Mouse (Mus musculus) lung, postnatal 0 days (tissue): ENCODE results near the gene Sh2d6. TPM values are rescaled to one million over a fixed set of nuclear protein-coding genes. Genes with fewer than 3 reads are reported as not detected.
A peak's percentile ranks its signal among the peaks of the same experiment; 100 is the strongest.
"Not testable (repeated sequence)": the region's sequence is repeated elsewhere in the genome, so short reads cannot be mapped to it uniquely, and the experiment has no call there.

ENCODE experiments used
- ATAC-seq: fragments of 200-750 bp; cut with Nextera tagmentation; 2 replicates; pipeline ENCODE4 v1.8.0; 2017; ENCODE audit warnings: moderate library complexity
- DNase-seq: peaks from one replicate; pipeline ENCODE4 v3.0.0-alpha.2; 2016; ENCODE audit warnings: low spot score
- H3K27ac ChIP-seq: fragments of 300-500 bp; sonication (generic); 2 replicates; pipeline ENCODE4 v1.5.1; 2014; ENCODE audit warnings: antibody characterized with exemption, mild to moderate bottlenecking, low read length, mixed read lengths
- H3K27me3 ChIP-seq: fragments of 300-500 bp; sonication (generic); replicated peaks from 2 replicates; pipeline ENCODE4 v1.6.1; 2014; ENCODE audit warnings: low read length, mixed read lengths; ENCODE audit not compliant: insufficient read depth
- H3K36me3 ChIP-seq: fragments of 300-500 bp; sonication (generic); 2 replicates; pipeline ENCODE4 v1.6.1; 2014; ENCODE audit warnings: low read length, mixed read lengths; ENCODE audit not compliant: insufficient read depth
- H3K4me1 ChIP-seq: fragments of 300-500 bp; sonication (generic); 2 replicates; pipeline ENCODE4 v1.6.1; 2014; ENCODE audit warnings: antibody characterized with exemption, low read depth, low read length, mixed read lengths; ENCODE audit not compliant: insufficient read depth
- H3K4me2 ChIP-seq: fragments of 300-500 bp; sonication (generic); replicated peaks from 2 replicates; pipeline ENCODE4 v1.6.1; 2014; ENCODE audit warnings: low read depth, mild to moderate bottlenecking, low read length, moderate library complexity, mixed read lengths
- H3K4me3 ChIP-seq: fragments of 300-500 bp; sonication (generic); 2 replicates; pipeline ENCODE4 v1.5.1; 2014; ENCODE audit warnings: low read depth, low read length
- H3K9ac ChIP-seq: fragments of 300-500 bp; sonication (generic); replicated peaks from 2 replicates; pipeline ENCODE4 v1.6.1; 2014; ENCODE audit warnings: low read depth, mild to moderate bottlenecking
- H3K9me3 ChIP-seq: fragments of 300-500 bp; sonication (generic); 2 replicates; pipeline ENCODE4 v1.6.1; 2016; ENCODE audit warnings: low read length, mixed read lengths
- CTCF ChIP-seq: IDR thresholded peaks from 2 replicates; pipeline ENCODE4 v1.5.1; 2016; ENCODE audit warnings: antibody characterized with exemption, mild to moderate bottlenecking
- EP300 ChIP-seq: IDR thresholded peaks from 2 replicates; pipeline ENCODE4 v1.6.1; 2016; ENCODE audit warnings: antibody characterized with exemption, mild to moderate bottlenecking, control low read depth
- WGBS: fragments of 180-500 bp; shearing (Covaris S2); extraction: QIAGEN DNeasy Blood & Tissue Kit; methylation state at CpG from one replicate; pipeline ENCODE4 v1.1.7; 2014; 5-methylcytosine and 5-hydroxymethylcytosine counted together
- polyA plus RNA-seq: library from polyadenylated mRNA; unstranded; fragments of >200 nt; fragmentation: Nextera tagmentation; extraction: Ambion mirVana; gene quantifications from 2 replicates; pipeline ENCODE4 v1.2.1, GENCODE M21; 2015

Sh2d6 gene
- polyA plus RNA-seq, 1 experiment from 2014 or later = not detected

DNA sequence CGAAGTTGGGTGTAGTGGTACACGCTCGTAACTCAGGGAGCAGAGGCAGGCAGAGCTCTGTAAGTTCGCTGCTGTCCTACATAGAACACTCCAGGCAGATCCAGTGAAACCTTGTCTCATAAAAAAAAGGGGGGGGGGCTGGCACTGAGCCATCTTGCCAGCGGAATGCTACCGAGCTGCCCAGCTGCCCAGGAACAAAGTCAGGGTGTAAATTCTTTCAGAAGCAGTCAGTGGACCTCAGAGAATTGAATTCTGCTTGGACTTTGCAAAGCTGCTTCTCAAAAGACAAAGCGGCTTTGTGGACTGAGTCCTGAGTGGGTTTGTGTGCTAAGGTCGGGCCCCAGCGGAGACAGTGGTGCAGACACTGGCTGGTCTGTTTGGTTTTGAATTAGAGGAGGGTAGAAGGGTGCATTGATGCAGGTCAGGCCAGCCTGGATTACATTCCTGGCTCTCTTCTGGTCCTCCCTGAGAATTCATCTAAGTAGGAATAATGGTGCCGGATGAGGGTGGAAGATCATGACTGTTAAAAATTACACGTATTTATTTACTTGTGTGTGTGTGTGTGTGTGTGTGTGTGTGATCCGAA lies 21.9 kb upstream of the Sh2d6 start:
- Histone ChIP-seq H3K27me3 (no peaks in the 10 kb centered on the region), H3K4me2 (no peak overlapping the region), H3K36me3 (no peaks in the 10 kb centered on the region), H3K9me3 (no peaks in the 10 kb centered on the region), H3K4me1 (peaks cover under 1% of the 10 kb centered on the region; the same call in 1 of the 2 replicates), H3K4me3 (no peak overlapping the region), H3K9ac (no peak overlapping the region), H3K27ac (peak overlapping the region; percentile 92; the same call in 1 of the 2 replicates)
- ATAC-seq = no peak
- TF ChIP-seq EP300 (no peak), CTCF (no peak)
- 57% methylated on average over 12 of the region's 12 CpGs for WGBS
- DNase-seq = no peak

DNA sequence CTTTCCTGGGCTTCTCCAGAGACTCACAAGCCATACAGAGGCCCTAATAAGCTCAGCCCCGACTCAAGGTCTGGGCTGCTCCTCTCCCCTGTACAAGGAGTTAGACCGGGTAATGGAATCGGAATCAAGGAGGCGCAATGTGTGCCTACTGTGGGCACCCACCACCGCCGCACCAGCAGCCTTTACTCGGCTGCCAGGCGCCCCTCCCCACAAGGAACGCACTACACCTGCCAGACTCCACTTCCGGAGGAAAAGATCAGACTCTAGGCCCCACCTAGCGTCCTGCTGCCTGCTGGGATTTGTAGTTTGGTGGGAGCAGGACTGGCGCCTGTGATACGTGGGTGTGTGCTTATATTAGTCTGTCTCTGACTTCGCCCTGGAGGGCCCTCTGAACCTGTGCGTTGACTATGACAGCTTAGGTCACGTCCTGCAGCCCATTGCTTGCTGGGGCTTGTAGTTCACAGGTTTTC lies 17.1 kb upstream of the Sh2d6 start:
- peak; percentile 99 for ATAC-seq
- WGBS = 4% methylated on average over 16 of the region's 16 CpGs
- peak overlapping the region; percentile 75 for H3K4me2 ChIP-seq
- H3K4me1 ChIP-seq = peaks cover 2% of the 10 kb centered on the region; the same call in 1 of the 2 replicates
- H3K4me3 ChIP-seq = peak overlapping the region; percentile 44
- H3K9ac ChIP-seq = peak overlapping the region; percentile 44
- peak; percentile 97 for DNase-seq
- no peaks in the 10 kb centered on the region for H3K36me3 ChIP-seq
- H3K27ac ChIP-seq = peak overlapping the region; percentile 73
- H3K27me3 ChIP-seq = no peaks in the 10 kb centered on the region
- no peaks in the 10 kb centered on the region for H3K9me3 ChIP-seq
- TF ChIP-seq CTCF = peak; percentile 41
- no peak for TF ChIP-seq EP300

DNA sequence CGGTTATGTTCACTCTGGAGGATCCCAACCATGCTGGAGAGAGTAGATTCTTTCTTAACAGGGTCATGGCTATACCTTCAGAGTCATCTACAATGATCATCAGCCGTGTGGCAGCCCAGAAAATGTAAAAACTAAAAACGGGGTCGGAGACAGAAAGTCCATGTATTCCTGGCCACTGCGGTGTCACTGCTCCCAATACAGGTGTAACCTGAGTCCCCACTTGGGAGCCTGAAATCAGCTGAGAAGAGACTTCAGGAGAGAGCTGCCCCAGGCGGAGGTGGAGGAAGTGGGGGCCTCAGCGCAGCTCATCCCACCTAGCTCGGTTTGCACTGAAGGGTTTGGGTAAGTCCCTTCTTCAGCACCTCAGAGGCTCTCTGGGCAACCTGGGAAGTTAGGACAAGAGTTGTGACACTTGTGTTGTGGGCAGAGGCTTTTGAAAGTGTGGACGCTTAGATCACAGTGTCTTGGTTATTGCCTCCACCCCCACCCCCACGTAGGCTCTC lies 16.5 kb upstream of the Sh2d6 start:
- DNase-seq (no peak), ATAC-seq (peak; percentile 4; the same call in 1 of the 2 replicates)
- Histone ChIP-seq H3K4me3 (peak overlapping the region; percentile 44), H3K9me3 (no peaks in the 10 kb centered on the region), H3K9ac (peak overlapping the region; percentile 44), H3K36me3 (no peaks in the 10 kb centered on the region), H3K4me2 (peak overlapping the region; percentile 75), H3K27ac (peak overlapping the region; percentile 73), H3K27me3 (no peaks in the 10 kb centered on the region), H3K4me1 (peaks cover 2% of the 10 kb centered on the region; the same call in 1 of the 2 replicates)
- no peak for TF ChIP-seq CTCF
- no peak for TF ChIP-seq EP300
- WGBS = 49% methylated on average over 10 of the region's 10 CpGs

DNA sequence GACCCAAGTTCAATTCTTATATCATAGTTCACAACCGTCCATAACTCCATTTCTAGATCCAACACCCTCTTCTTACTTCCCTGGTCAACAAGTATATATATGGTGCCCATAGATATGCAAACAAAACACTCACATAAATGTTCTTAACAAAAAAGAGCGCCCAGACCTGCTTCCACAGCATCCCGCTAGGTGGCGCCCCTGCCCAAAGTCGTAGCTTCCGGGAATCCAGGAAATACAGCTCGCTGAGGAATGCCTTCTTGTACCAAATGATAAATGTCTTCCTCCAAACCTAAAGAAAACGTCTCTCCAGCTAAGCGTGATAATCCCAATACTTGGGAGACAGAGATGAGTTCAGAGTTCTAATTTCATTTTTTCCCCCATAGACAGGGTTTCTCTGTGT lies 13.7 kb upstream of the Sh2d6 start:
- H3K27ac ChIP-seq = no peak overlapping the region
- H3K36me3 ChIP-seq = no peaks in the 10 kb centered on the region
- WGBS = 7% methylated on average over 9 of the region's 9 CpGs
- no peak overlapping the region for H3K4me3 ChIP-seq
- peak; percentile 90 for DNase-seq
- peaks cover 2% of the 10 kb centered on the region; the same call in 1 of the 2 replicates for H3K4me1 ChIP-seq
- peak; percentile 40; the same call in 1 of the 2 replicates for TF ChIP-seq EP300
- peak; percentile 94 for TF ChIP-seq CTCF
- H3K4me2 ChIP-seq = no peak overlapping the region
- ATAC-seq = no peak
- H3K9me3 ChIP-seq = no peaks in the 10 kb centered on the region
- H3K27me3 ChIP-seq = no peaks in the 10 kb centered on the region
- no peak overlapping the region for H3K9ac ChIP-seq

DNA sequence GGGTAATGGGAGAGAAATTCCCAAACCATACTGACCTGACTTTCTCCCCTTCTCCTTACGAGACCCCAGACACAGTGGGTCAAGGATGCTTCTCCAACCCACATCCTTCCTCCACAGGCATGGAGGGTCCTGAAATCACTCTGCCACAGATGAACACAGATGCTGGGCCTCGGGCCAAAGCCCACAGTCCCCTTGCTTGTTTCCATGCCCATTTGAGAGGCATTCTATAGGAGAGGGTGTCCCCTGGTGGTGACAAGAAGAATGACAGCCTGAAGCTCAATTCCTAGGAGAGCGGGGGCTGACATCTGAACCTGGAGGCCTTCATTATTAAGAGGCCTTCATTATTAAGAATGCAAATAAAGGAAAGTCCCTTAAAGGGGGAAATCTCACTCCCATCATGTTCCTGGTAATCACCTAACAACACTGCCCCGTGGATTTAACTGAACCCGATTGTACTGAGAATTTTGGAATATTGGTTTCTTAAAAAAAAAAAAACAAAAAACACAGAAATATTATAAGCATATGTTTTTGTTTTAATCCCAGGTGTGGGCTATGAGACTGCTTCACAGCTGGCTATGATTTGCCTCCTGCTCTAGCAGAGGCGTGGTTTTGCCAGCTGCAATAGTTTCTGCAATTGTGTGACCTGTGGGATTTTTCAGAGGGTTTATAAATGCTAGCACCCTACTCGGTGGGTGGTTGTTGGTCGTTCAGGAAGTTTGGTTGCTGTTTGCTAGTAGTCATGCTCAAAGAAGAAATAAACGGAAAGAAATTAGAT lies 12.7 kb upstream of the Sh2d6 start:
- Histone ChIP-seq H3K9ac (no peak overlapping the region), H3K27ac (no peak overlapping the region), H3K4me1 (peaks cover 2% of the 10 kb centered on the region; the same call in 1 of the 2 replicates), H3K4me2 (no peak overlapping the region), H3K27me3 (no peaks in the 10 kb centered on the region), H3K4me3 (no peak overlapping the region), H3K36me3 (no peaks in the 10 kb centered on the region), H3K9me3 (no peaks in the 10 kb centered on the region)
- 39% methylated on average over 9 of the region's 9 CpGs for WGBS
- ATAC-seq (peak; percentile 3; the same call in 1 of the 2 replicates), DNase-seq (peak; percentile 83)
- TF ChIP-seq EP300 = no peak
- peak; percentile 100 for TF ChIP-seq CTCF

GRCm38 (mm10) chr6:72533555-72533954 lies 12.0 kb upstream of the Sh2d6 start:
- not testable (repeated sequence) for H3K27ac ChIP-seq, DNase-seq, H3K4me3 ChIP-seq, ATAC-seq, H3K9me3 ChIP-seq, H3K36me3 ChIP-seq, H3K4me1 ChIP-seq, H3K27me3 ChIP-seq, H3K9ac ChIP-seq, H3K4me2 ChIP-seq
- 21% methylated on average over 1 of the region's 1 CpGs for WGBS
